Mouse (Mus musculus): Measurements from ENCODE around the gene Gm4216. TPM values are rescaled to one million over a fixed set of nuclear protein-coding genes. Genes with fewer than 3 reads are reported as not detected.
"Not testable (repeated sequence)": the region's sequence is repeated elsewhere in the genome, so short reads cannot be mapped to it uniquely, and the experiment has no call there.

Gm4216 gene
- not detected in 2 replicates for polyA plus RNA-seq (2015; fragmentation: Nextera tagmentation; extraction: Ambion mirVana)

- H3K9ac ChIP-seq (ENCODE audit: low read length); ATAC-seq (ENCODE audit: low read depth); H3K4me3 ChIP-seq (ENCODE audit: low read length); H3K27ac ChIP-seq (ENCODE audit: low read length); H3K27me3 ChIP-seq (ENCODE audit: control insufficient read depth, insufficient read depth, low read depth, low read length); H3K4me1 ChIP-seq (replicated peaks; ENCODE audit: control insufficient read depth, insufficient read depth, low read length); H3K36me3 ChIP-seq (ENCODE audit: control insufficient read depth, insufficient read depth, low read length); H3K4me2 ChIP-seq (ENCODE audit: low read depth, low read length); H3K9me3 ChIP-seq (ENCODE audit: control insufficient read depth, low read length): not testable (repeated sequence)
- no CpG with 5 or more reads among the region's 3 CpGs for WGBS
These were observed at the start of gene Gm4216 for GRCm38 (mm10) chr7:23019823-23020222. Gene Gm4216, minus strand, starts transcription at chr7:23019923.

DNA sequence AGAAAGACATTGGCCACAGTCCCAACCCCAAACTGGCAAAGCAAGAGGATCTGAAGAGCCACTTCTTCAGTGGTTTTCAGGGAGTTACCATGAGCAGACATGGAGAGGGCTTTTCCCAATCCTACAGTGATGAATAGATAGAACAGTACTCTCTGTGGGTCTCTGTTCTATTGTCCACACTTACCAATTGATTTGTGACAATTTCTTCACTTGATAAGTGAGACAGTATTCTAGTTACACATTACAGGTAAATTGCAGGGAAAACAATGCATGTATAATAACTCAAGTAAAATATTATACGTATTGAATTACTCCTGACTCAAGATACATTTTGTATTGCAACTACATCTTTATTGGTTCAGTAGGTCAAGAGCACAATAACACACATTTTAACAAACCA, 47.6 kb upstream of the Gm4216 start, which contains the start of gene Gm8720:
Gene Gm8720 (minus strand): TSS at position 101 of the 400 bp plus-strand sequence.
- not testable (repeated sequence) for H3K4me1 ChIP-seq (replicated peaks; ENCODE audit: control insufficient read depth, insufficient read depth, low read length); H3K27ac ChIP-seq (ENCODE audit: low read length); H3K27me3 ChIP-seq (ENCODE audit: control insufficient read depth, insufficient read depth, low read depth, low read length); H3K36me3 ChIP-seq (ENCODE audit: control insufficient read depth, insufficient read depth, low read length); H3K4me3 ChIP-seq (ENCODE audit: low read length); H3K4me2 ChIP-seq (ENCODE audit: low read depth, low read length); H3K9me3 ChIP-seq (ENCODE audit: control insufficient read depth, low read length); ATAC-seq (ENCODE audit: low read depth); H3K9ac ChIP-seq (ENCODE audit: low read length)
- WGBS, result no CpG with 5 or more reads among the region's 1 CpGs

GRCm38 (mm10) chr7:23055240-23055639, 35.5 kb upstream of the Gm4216 start, which contains the start of gene Vmn1r163:
Gene Vmn1r163, plus strand, starts transcription at chr7:23055540.
- not testable (repeated sequence) for H3K27ac ChIP-seq (ENCODE audit: low read length); H3K9ac ChIP-seq (ENCODE audit: low read length)
- WGBS, result no CpG with 5 or more reads among the region's 1 CpGs

GRCm38 (mm10) chr7:22984573-22984972, 35.1 kb downstream of the Gm4216 start, which contains the start of gene Gm4214:
Gene Gm4214, minus strand, starts transcription at chr7:22984673.
- not testable (repeated sequence) for H3K27me3 ChIP-seq (ENCODE audit: control insufficient read depth, insufficient read depth, low read depth, low read length); H3K9me3 ChIP-seq (ENCODE audit: control insufficient read depth, low read length); H3K9ac ChIP-seq (ENCODE audit: low read length); H3K4me3 ChIP-seq (ENCODE audit: low read length); H3K4me2 ChIP-seq (ENCODE audit: low read depth, low read length); ATAC-seq (ENCODE audit: low read depth); H3K4me1 ChIP-seq (replicated peaks; ENCODE audit: control insufficient read depth, insufficient read depth, low read length); H3K27ac ChIP-seq (ENCODE audit: low read length); H3K36me3 ChIP-seq (ENCODE audit: control insufficient read depth, insufficient read depth, low read length)
- WGBS, result no CpG with 5 or more reads among the region's 5 CpGs

More at GRCm38 (mm10) chr7:23055240-23055639, 35.5 kb upstream of the Gm4216 start, which contains the start of gene Vmn1r163:
- H3K4me2 ChIP-seq (ENCODE audit: low read depth, low read length); H3K9me3 ChIP-seq (ENCODE audit: control insufficient read depth, low read length); H3K4me1 ChIP-seq (replicated peaks; ENCODE audit: control insufficient read depth, insufficient read depth, low read length); H3K4me3 ChIP-seq (ENCODE audit: low read length); H3K27me3 ChIP-seq (ENCODE audit: control insufficient read depth, insufficient read depth, low read depth, low read length); H3K36me3 ChIP-seq (ENCODE audit: control insufficient read depth, insufficient read depth, low read length); ATAC-seq (ENCODE audit: low read depth): not testable (repeated sequence)

Other genes starting within 250 kb of the Gm4216 start
- gene Vmn1r158, start 229.1 kb downstream of the Gm4216 start, polyA plus RNA-seq (2015; fragmentation: Nextera tagmentation; extraction: Ambion mirVana), result not detected in 2 replicates
- not detected in 2 replicates for gene Vmn1r159, start 176.3 kb downstream of the Gm4216 start, polyA plus RNA-seq (2015; fragmentation: Nextera tagmentation; extraction: Ambion mirVana)
- gene Vmn1r160, start 148.7 kb downstream of the Gm4216 start, polyA plus RNA-seq (2015; fragmentation: Nextera tagmentation; extraction: Ambion mirVana), result not detected in 2 replicates
- gene Gm4214, start 35.2 kb downstream of the Gm4216 start, polyA plus RNA-seq (2015; fragmentation: Nextera tagmentation; extraction: Ambion mirVana), result not detected in 2 replicates
- not detected in 2 replicates for gene Vmn1r163, start 35.6 kb upstream of the Gm4216 start, polyA plus RNA-seq (2015; fragmentation: Nextera tagmentation; extraction: Ambion mirVana)
- not detected in 2 replicates for gene Gm8720, start 47.5 kb upstream of the Gm4216 start, polyA plus RNA-seq (2015; fragmentation: Nextera tagmentation; extraction: Ambion mirVana)
- gene Gm10662, start 124.6 kb upstream of the Gm4216 start, polyA plus RNA-seq (2015; fragmentation: Nextera tagmentation; extraction: Ambion mirVana), result not detected in 2 replicates
- gene Vmn1r165, start 197.4 kb upstream of the Gm4216 start, polyA plus RNA-seq (2015; fragmentation: Nextera tagmentation; extraction: Ambion mirVana), result not detected in 2 replicates
- not detected in 2 replicates for gene Vmn1r166, start 231.8 kb upstream of the Gm4216 start, polyA plus RNA-seq (2015; fragmentation: Nextera tagmentation; extraction: Ambion mirVana)

All from lung, embryonic 16.5 days (tissue).